Mouse (Mus musculus): ENCODE results near the gene Anp32a. TPM values are rescaled to one million over a fixed set of nuclear protein-coding genes. Genes with fewer than 3 reads are reported as not detected.

The Anp32a gene
- total and polyA plus RNA-seq, 3 experiments = 565 to 765 (median 734) TPM

GRCm38 (mm10) chr9:62401589-62401988, 60.5 kb downstream of the Anp32a start:
- ATAC-seq (ENCODE audit: extremely low read depth, insufficient number of reproducible peaks, low FRiP score, poor library complexity, severe bottlenecking) (no peak), DNase-seq (ENCODE audit: low spot score) (no peak)
- H3K27me3 ChIP-seq (ENCODE audit: insufficient read depth, low read length) = no peaks in the 10 kb centered on the region
- no peaks in the 10 kb centered on the region for H3K36me3 ChIP-seq (replicated peaks)
- no peak overlapping the region for H3K4me3 ChIP-seq (ENCODE audit: low read depth, low read length)
- TF ChIP-seq GATA2 (IDR thresholded peaks at IDR 0.05; ENCODE audit: borderline replicate concordance, low read depth, low read length) (no peak), TAL1 (conservative IDR thresholded peaks at IDR 0.05; ENCODE audit: low read depth, low read length) (no peak)
- no peaks in the 10 kb centered on the region for H3K9me3 ChIP-seq (replicated peaks)
- H3K4me1 ChIP-seq (ENCODE audit: insufficient read depth, low read depth, low read length) = peaks cover 45% of the 10 kb centered on the region

GRCm38 (mm10) chr9:62406423-62407013, 65.4 kb downstream of the Anp32a start:
- H3K9me3 ChIP-seq (replicated peaks) = peaks cover 16% of the 10 kb centered on the region
- H3K4me3 ChIP-seq (ENCODE audit: low read depth, low read length) = no peak overlapping the region; the same call in 1 of the 2 replicates
- TF ChIP-seq TAL1 (conservative IDR thresholded peaks at IDR 0.05; ENCODE audit: low read depth, low read length) = peak; percentile 50; the same call in 1 of the 2 replicates
- TF ChIP-seq GATA2 (IDR thresholded peaks at IDR 0.05; ENCODE audit: borderline replicate concordance, low read depth, low read length) = no peak
- H3K4me1 ChIP-seq (ENCODE audit: insufficient read depth, low read depth, low read length) = peaks cover 41% of the 10 kb centered on the region
- DNase-seq (ENCODE audit: low spot score) (no peak), ATAC-seq (ENCODE audit: extremely low read depth, insufficient number of reproducible peaks, low FRiP score, poor library complexity, severe bottlenecking) (peak; percentile 55)
- no peaks in the 10 kb centered on the region for H3K27me3 ChIP-seq (ENCODE audit: insufficient read depth, low read length)
- peaks cover 6% of the 10 kb centered on the region for H3K36me3 ChIP-seq (replicated peaks)

- peak; percentile 48 for DNase-seq (ENCODE audit: low spot score)
- Histone ChIP-seq H3K9me3 (replicated peaks) (peaks cover 26% of the 10 kb centered on the region), H3K4me1 (ENCODE audit: insufficient read depth, low read depth, low read length) (peaks cover 37% of the 10 kb centered on the region), H3K4me3 (ENCODE audit: low read depth, low read length) (no peak overlapping the region; the same call in 1 of the 2 replicates), H3K36me3 (replicated peaks) (peaks cover 10% of the 10 kb centered on the region), H3K27me3 (ENCODE audit: insufficient read depth, low read length) (no peaks in the 10 kb centered on the region)
- TF ChIP-seq GATA2 (IDR thresholded peaks at IDR 0.05; ENCODE audit: borderline replicate concordance, low read depth, low read length) (peak; percentile 79), CTCF (IDR thresholded peaks at IDR 0.05; ENCODE audit: low read depth, low read length) (no peak), GATA1 (IDR thresholded peaks at IDR 0.05; ENCODE audit: borderline replicate concordance, low read length) (no peak), TAL1 (conservative IDR thresholded peaks at IDR 0.05; ENCODE audit: low read depth, low read length) (peak; percentile 77), POLR2AphosphoS5 (IDR thresholded peaks at IDR 0.05; ENCODE audit: insufficient replicate concordance, low read depth, low read length) (no peak)
- peak; percentile 72 for ATAC-seq (ENCODE audit: extremely low read depth, insufficient number of reproducible peaks, low FRiP score, poor library complexity, severe bottlenecking)
These were observed 66.5 kb downstream of the Anp32a start for GRCm38 (mm10) chr9:62407357-62408146.

- TF ChIP-seq GATA2 (IDR thresholded peaks at IDR 0.05; ENCODE audit: borderline replicate concordance, low read depth, low read length) = no peak
- peak; percentile 14; the same call in 1 of the 2 replicates for TF ChIP-seq CTCF (IDR thresholded peaks at IDR 0.05; ENCODE audit: low read depth, low read length)
- Histone ChIP-seq H3K4me3 (ENCODE audit: low read depth, low read length) (no peak overlapping the region), H3K27me3 (ENCODE audit: insufficient read depth, low read length) (peaks cover 10% of the 10 kb centered on the region; the same call in 1 of the 2 replicates), H3K9me3 (replicated peaks) (peaks cover 11% of the 10 kb centered on the region), H3K4me1 (ENCODE audit: insufficient read depth, low read depth, low read length) (peaks cover 47% of the 10 kb centered on the region), H3K36me3 (replicated peaks) (no peaks in the 10 kb centered on the region)
- DNase-seq (ENCODE audit: low spot score) (no peak), ATAC-seq (ENCODE audit: extremely low read depth, insufficient number of reproducible peaks, low FRiP score, poor library complexity, severe bottlenecking) (no peak)
These were observed 77.6 kb downstream of the Anp32a start for GRCm38 (mm10) chr9:62418742-62419141.

DNA sequence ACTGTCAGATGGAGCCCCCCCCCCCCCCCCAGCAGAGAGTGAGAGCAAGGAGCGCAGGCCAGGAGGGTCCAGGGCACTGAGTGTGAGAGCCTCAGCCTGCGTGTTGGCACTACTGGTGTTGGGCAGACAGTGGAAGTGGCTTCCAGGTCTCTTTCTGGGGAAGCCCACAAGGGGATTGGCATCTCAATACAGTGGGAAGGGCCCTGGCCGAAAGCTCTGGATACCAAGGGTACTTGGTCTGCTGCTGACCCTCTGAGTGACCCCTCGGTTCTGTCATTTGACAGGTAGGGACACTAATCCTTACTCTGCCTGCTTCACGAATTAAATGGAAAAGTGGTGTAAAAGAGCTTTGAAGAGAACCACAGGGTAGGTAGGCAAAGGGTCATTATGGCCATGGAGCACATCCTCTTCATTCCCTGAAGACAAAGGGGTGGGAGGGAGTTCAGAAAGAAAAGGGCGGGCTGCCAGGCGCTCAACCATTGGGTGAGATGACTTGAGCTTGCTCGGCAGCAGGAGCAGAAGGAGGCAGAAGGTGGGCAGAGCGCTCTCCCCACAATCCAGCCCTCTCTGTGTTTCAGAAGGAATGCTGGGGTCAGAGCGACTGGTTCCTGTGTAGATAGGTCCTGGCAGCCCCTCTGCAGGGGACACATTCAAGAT, 79.3 kb downstream of the Anp32a start:
- Histone ChIP-seq H3K9me3 (replicated peaks) (peaks cover 11% of the 10 kb centered on the region), H3K27me3 (ENCODE audit: insufficient read depth, low read length) (peaks cover 14% of the 10 kb centered on the region; the same call in 1 of the 2 replicates), H3K4me3 (ENCODE audit: low read depth, low read length) (no peak overlapping the region), H3K4me1 (ENCODE audit: insufficient read depth, low read depth, low read length) (peaks cover 31% of the 10 kb centered on the region), H3K36me3 (replicated peaks) (no peaks in the 10 kb centered on the region)
- ATAC-seq (ENCODE audit: extremely low read depth, insufficient number of reproducible peaks, low FRiP score, poor library complexity, severe bottlenecking) (no peak), DNase-seq (ENCODE audit: low spot score) (no peak)
- TF ChIP-seq CTCF (IDR thresholded peaks at IDR 0.05; ENCODE audit: low read depth, low read length) (no peak), GATA2 (IDR thresholded peaks at IDR 0.05; ENCODE audit: borderline replicate concordance, low read depth, low read length) (no peak), GATA1 (IDR thresholded peaks at IDR 0.05; ENCODE audit: borderline replicate concordance, low read length) (no peak), POLR2AphosphoS5 (IDR thresholded peaks at IDR 0.05; ENCODE audit: insufficient replicate concordance, low read depth, low read length) (no peak), TAL1 (conservative IDR thresholded peaks at IDR 0.05; ENCODE audit: low read depth, low read length) (no peak)

- ATAC-seq (ENCODE audit: extremely low read depth, insufficient number of reproducible peaks, low FRiP score, poor library complexity, severe bottlenecking) (no peak), DNase-seq (ENCODE audit: low spot score) (no peak)
- H3K36me3 ChIP-seq (replicated peaks) = no peaks in the 10 kb centered on the region
- TF ChIP-seq POLR2AphosphoS5 (IDR thresholded peaks at IDR 0.05; ENCODE audit: insufficient replicate concordance, low read depth, low read length) (no peak), GATA1 (IDR thresholded peaks at IDR 0.05; ENCODE audit: borderline replicate concordance, low read length) (no peak), TAL1 (conservative IDR thresholded peaks at IDR 0.05; ENCODE audit: low read depth, low read length) (no peak), GATA2 (IDR thresholded peaks at IDR 0.05; ENCODE audit: borderline replicate concordance, low read depth, low read length) (no peak), CTCF (IDR thresholded peaks at IDR 0.05; ENCODE audit: low read depth, low read length) (no peak)
- H3K4me1 ChIP-seq (ENCODE audit: insufficient read depth, low read depth, low read length) = peaks cover 26% of the 10 kb centered on the region
- H3K4me3 ChIP-seq (ENCODE audit: low read depth, low read length) = no peak overlapping the region
- peaks cover 11% of the 10 kb centered on the region for H3K9me3 ChIP-seq (replicated peaks)
- peaks cover 14% of the 10 kb centered on the region; the same call in 1 of the 2 replicates for H3K27me3 ChIP-seq (ENCODE audit: insufficient read depth, low read length)
These were observed 79.9 kb downstream of the Anp32a start for GRCm38 (mm10) chr9:62421027-62421426.
